Comparison of ENCODE assay signal across 8 mouse cellular contexts in the genomic region with DNA sequence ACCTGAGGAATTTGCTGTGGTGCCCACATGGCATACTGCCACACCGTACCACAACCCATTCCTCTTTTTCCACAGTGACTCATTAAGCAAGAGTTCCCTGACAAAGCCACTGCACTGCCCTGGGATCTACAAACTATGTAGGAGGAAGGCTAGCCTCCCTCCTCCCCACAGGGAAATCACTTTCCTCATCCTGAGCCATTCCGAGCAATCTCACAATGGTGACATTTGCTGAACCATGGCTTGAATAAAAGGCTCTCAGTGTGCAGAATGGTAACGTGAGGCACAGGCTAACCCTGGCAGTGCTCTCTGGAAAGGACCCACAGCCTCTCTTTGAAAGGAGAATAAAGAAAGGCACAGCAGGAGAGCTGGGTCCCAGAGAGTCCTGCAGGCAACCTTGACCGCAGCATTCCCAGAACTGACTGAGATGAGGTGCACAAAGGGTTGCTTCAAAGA. TPM values are rescaled to one million over a fixed set of nuclear protein-coding genes. Genes with fewer than 3 reads are reported as not detected.
DNase-seq lines count a peak whose midpoint lies in the region; ATAC-seq lines count a peak whose summit lies in the region.

No protein-coding gene starts in this region.

- DNase-seq in cerebellum, postnatal 10 days = peak; percentile 6 to 15
- DNase-seq in cerebellum, adult 8-10 months = no peak
- DNase-seq in MN1 (ENCODE audit: low spot score) = peak; percentile 11
- DNase-seq in left cerebral cortex, postnatal 25 days (ENCODE audit: low spot score in 2 of 2) = no peak
- DNase-seq in urinary bladder, postnatal 25 days (ENCODE audit: low spot score) = no peak
- DNase-seq in right cerebral cortex, postnatal 4 days = no peak

- H3K9ac ChIP-seq in heart, embryonic 11.5 days (ENCODE audit: low read depth, low read length) = peak overlapping the region; percentile 95

- no peak overlapping the region for H3K4me3 ChIP-seq in heart, embryonic 11.5 days (ENCODE audit: low read depth, low read length)
- H3K4me3 ChIP-seq in macrophage (ENCODE audit: inconsistent target) = peak overlapping the region; percentile 83

- H3K36me3 ChIP-seq in heart, embryonic 11.5 days (ENCODE audit: control insufficient read depth, insufficient read depth, low read length) = peaks cover 1% of the 10 kb centered on the region
- peaks cover 8% of the 10 kb centered on the region for H3K36me3 ChIP-seq in macrophage (ENCODE audit: inconsistent target)

- H3K27ac ChIP-seq in heart, embryonic 11.5 days (ENCODE audit: low read depth, low read length) = peak overlapping the region; percentile 98
- H3K27ac ChIP-seq in macrophage = peak overlapping the region; percentile 98

- peak overlapping the region; percentile 77 for H3K4me2 ChIP-seq in heart, embryonic 11.5 days

- H3K79me2 ChIP-seq in macrophage (ENCODE audit: inconsistent target) = peaks cover 32% of the 10 kb centered on the region

- no peaks in the 10 kb centered on the region for H3K27me3 ChIP-seq in heart, embryonic 11.5 days (ENCODE audit: control insufficient read depth, insufficient read depth, low read length)

- H3K4me1 ChIP-seq in heart, embryonic 11.5 days (ENCODE audit: control insufficient read depth, insufficient read depth, low read length) = peaks cover 14% of the 10 kb centered on the region

- intact Hi-C loops in left cerebral cortex, postnatal 25 days (cut with DNase I) = loop anchor here (2.0 kb wide), 1 partner anchor 27 kb away; a partner anchor contains a TSS

- H3K9me3 ChIP-seq in heart, embryonic 11.5 days (replicated peaks; ENCODE audit: control insufficient read depth, low read length) = no peaks in the 10 kb centered on the region

- no peak for ATAC-seq in heart, embryonic 11.5 days (replicated peaks; ENCODE audit: insufficient number of reproducible peaks, low FRiP score, low TSS enrichment)

- 23% methylated on average over 4 of the region's 4 CpGs for WGBS in heart, embryonic 11.5 days (ENCODE audit: insufficient replicate concordance)
- WGBS in macrophage (ENCODE audit: missing documents) = 41% methylated on average over 4 of the region's 4 CpGs

RNA-seq across cellular contexts. Expression of a gene that starts 1.6 kb away (rescaled TPM):
- 867 and 947 TPM in 2 replicates for polyA plus RNA-seq in heart, embryonic 11.5 days (2014; fragmentation: Nextera tagmentation; extraction: Ambion mirVana)
- 1,000 to 10,000 TPM in 11 of 26 experiments, 100 to 1,000 TPM in 15; 356 to 3,689 (median 853) TPM for total RNA-seq in macrophage (2018; cell fraction: chromatin; rRNA removed)
- 1,000 to 10,000 TPM; 1,475 to 4,121 (median 2,080) TPM for total RNA-seq in macrophage (2018; cell fraction: cytosol; rRNA removed)
- total RNA-seq in macrophage (2018; cell fraction: nucleus; rRNA removed) = 1,000 to 10,000 TPM in 22 of 26 experiments, 100 to 1,000 TPM in 4; 768 to 3,052 (median 1,507) TPM
- polyA plus RNA-seq in macrophage (2018) = 760 to 2,516 TPM (median 1,050 TPM) in 3 replicates
- total RNA-seq in left cerebral cortex, postnatal 25 days (2021) = 10 to 100 TPM; 56.3 to 56.4 TPM

RNA-seq across cellular contexts. Expression of a gene that starts 27.7 kb away (rescaled TPM):
- polyA plus RNA-seq in heart, embryonic 11.5 days (2014; fragmentation: Nextera tagmentation; extraction: Ambion mirVana) = 8.2 and 9.0 TPM in 2 replicates
- total RNA-seq in macrophage (2018; cell fraction: chromatin; rRNA removed) = 10 to 100 TPM in 3 of 26 experiments, 1 to 10 TPM in 23; 2.1 to 11.2 (median 7.7) TPM
- total RNA-seq in macrophage (2018; cell fraction: cytosol; rRNA removed) = 1 to 10 TPM; 3.5 to 6.7 (median 4.7) TPM
- total RNA-seq in macrophage (2018; cell fraction: nucleus; rRNA removed) = 1 to 10 TPM; 2.4 to 9.7 (median 4.9) TPM
- 6.1 to 7.7 TPM (median 6.1 TPM) in 3 replicates for polyA plus RNA-seq in macrophage (2018)
- total RNA-seq in left cerebral cortex, postnatal 25 days (2021) = 1 to 10 TPM; 3.6 to 7.7 TPM

Comparison
In these comparisons a context has a peak if more than half of its experiments do, and no peak if none do; other contexts are left out.
1. DNase-seq: peak in cerebellum, postnatal 10 days (2 of 2) and MN1 (single experiment); none in cerebellum, adult 8-10 months (single experiment), left cerebral cortex, postnatal 25 days (0 of 2), urinary bladder, postnatal 25 days (single experiment) and right cerebral cortex, postnatal 4 days (single experiment).